Mouse (Mus musculus): ENCODE results near the gene Gpr176. TPM values are rescaled to one million over a fixed set of nuclear protein-coding genes. Genes with fewer than 3 reads are reported as not detected.

The Gpr176 gene
- polyA plus RNA-seq, 1 experiment from 2014 or later, result 0.39 TPM

DNA sequence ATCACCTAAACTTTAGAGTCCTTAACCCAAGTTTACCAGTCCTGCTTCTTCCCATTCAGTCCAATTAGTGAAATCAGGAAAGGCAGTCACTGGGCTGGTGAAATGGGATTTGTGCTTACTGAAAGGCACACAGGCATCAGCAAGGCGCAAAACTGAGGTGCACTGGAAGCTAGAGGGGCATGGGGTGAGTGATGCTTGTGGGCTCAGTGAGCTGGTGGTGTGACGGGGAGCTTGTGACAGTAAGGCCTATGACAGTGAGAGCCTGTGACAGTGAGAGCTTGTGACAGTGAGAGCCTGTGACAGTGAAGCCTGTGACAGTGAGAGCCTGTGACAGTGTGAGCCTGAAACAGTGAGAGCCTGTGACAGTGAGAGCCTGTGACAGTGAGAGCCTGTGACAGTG is 71.6 kb downstream of the Gpr176 start:
- TF ChIP-seq EP300 (optimal IDR thresholded peaks at IDR 0.05), result no peak
- no peak for TF ChIP-seq CTCF (IDR thresholded peaks at IDR 0.05; ENCODE audit: low read depth)
- Histone ChIP-seq H3K27me3 (ENCODE audit: control insufficient read depth, insufficient read depth, low read length) (no peaks in the 10 kb centered on the region), H3K9me3 (ENCODE audit: control insufficient read depth, low read length) (no peaks in the 10 kb centered on the region), H3K9ac (ENCODE audit: low read length) (no peak overlapping the region), H3K36me3 (ENCODE audit: control insufficient read depth, insufficient read depth, low read length) (no peaks in the 10 kb centered on the region), H3K4me1 (replicated peaks; ENCODE audit: control insufficient read depth, insufficient read depth) (no peaks in the 10 kb centered on the region), H3K4me3 (ENCODE audit: low read depth, low read length) (no peak overlapping the region), H3K27ac (replicated peaks) (no peak overlapping the region), H3K4me2 (replicated peaks; ENCODE audit: low read depth) (no peak overlapping the region)
- DNase-seq (ENCODE audit: low spot score), result no peak
- WGBS, result 85% methylated on average over 2 of the region's 2 CpGs
- no peak for ATAC-seq (ENCODE audit: low FRiP score, low TSS enrichment)

DNA sequence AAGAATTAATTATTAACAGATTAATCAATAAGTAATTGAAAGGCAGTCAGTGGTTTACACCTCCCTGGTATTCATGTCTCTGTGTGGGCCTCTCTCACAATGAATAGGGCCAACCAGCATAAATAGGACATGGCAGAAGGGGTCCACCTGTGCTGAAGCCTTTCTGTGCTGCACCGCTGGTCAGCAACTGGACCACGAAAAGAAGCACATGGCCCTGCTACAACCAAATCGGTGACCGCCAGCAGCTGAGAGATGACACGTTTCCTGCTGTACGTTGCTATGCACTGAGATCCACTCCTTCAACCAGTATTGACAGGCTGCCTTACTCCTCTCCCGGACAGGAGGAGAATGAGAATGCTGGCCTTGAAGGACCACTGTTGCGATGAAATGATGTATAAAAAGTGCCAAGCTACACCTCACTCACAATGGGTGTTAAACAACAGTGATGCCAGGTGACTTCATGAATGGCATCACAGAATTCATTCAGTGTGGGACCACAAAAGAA is 72.1 kb downstream of the Gpr176 start:
- DNase-seq (ENCODE audit: low spot score), result no peak
- TF ChIP-seq EP300 (optimal IDR thresholded peaks at IDR 0.05) (no peak), CTCF (IDR thresholded peaks at IDR 0.05; ENCODE audit: low read depth) (no peak)
- WGBS, result 85% methylated on average over 8 of the region's 8 CpGs

DNA sequence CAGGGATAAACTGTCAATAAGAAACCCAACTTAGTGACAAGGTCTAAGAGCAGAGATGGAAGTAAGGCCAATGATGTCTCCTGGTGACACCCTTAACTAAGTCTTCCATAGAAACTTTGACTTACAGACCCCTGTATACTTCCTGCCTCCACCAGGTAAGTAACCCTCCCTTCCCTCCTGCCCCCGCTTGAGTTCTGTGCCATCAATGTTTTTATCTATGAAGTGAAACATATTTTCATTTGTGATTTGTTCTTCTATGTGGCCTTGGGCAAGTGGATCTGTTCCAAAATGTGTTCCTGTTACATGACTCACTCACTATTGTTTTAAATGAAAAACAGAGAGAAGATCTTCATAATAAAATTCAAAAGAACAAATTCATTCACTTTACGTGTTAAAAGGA is 73.2 kb downstream of the Gpr176 start:
- Histone ChIP-seq H3K4me2 (replicated peaks; ENCODE audit: low read depth) (no peak overlapping the region), H3K27ac (replicated peaks) (no peak overlapping the region), H3K4me3 (ENCODE audit: low read depth, low read length) (no peak overlapping the region), H3K9me3 (ENCODE audit: control insufficient read depth, low read length) (no peaks in the 10 kb centered on the region), H3K36me3 (ENCODE audit: control insufficient read depth, insufficient read depth, low read length) (no peaks in the 10 kb centered on the region), H3K4me1 (replicated peaks; ENCODE audit: control insufficient read depth, insufficient read depth) (no peaks in the 10 kb centered on the region), H3K9ac (ENCODE audit: low read length) (no peak overlapping the region), H3K27me3 (ENCODE audit: control insufficient read depth, insufficient read depth, low read length) (no peaks in the 10 kb centered on the region)
- no peak for DNase-seq (ENCODE audit: low spot score)
- 70% methylated on average over 2 of the region's 2 CpGs for WGBS
- ATAC-seq (ENCODE audit: low FRiP score, low TSS enrichment), result no peak
- TF ChIP-seq CTCF (IDR thresholded peaks at IDR 0.05; ENCODE audit: low read depth), result no peak
- no peak for TF ChIP-seq EP300 (optimal IDR thresholded peaks at IDR 0.05)

More for the DNA sequence above, 72.1 kb downstream of the Gpr176 start:
- Histone ChIP-seq H3K4me3 (ENCODE audit: low read depth, low read length) (no peak overlapping the region), H3K4me2 (replicated peaks; ENCODE audit: low read depth) (no peak overlapping the region), H3K4me1 (replicated peaks; ENCODE audit: control insufficient read depth, insufficient read depth) (no peaks in the 10 kb centered on the region), H3K27ac (replicated peaks) (no peak overlapping the region), H3K36me3 (ENCODE audit: control insufficient read depth, insufficient read depth, low read length) (no peaks in the 10 kb centered on the region), H3K27me3 (ENCODE audit: control insufficient read depth, insufficient read depth, low read length) (no peaks in the 10 kb centered on the region), H3K9ac (ENCODE audit: low read length) (no peak overlapping the region), H3K9me3 (ENCODE audit: control insufficient read depth, low read length) (no peaks in the 10 kb centered on the region)
- no peak for ATAC-seq (ENCODE audit: low FRiP score, low TSS enrichment)

DNA sequence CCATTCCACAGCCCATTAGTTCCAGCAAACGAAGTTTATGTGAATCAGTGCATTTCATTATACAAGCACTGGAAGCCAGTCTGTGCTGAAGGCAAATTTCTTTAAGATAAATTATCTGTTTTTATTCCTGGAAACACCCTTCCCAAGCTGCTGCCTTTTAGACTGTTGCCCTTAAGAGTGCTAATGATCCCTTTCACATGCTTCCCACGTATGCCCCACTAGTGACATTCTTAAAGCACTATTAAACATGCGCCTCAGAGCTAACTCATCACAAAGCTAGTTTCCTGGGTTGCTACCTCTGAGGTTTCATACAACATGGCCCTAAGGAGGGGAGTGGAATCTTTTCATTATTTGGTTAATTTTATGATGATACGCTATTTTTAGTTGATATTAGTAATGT is 74.6 kb downstream of the Gpr176 start:
- H3K4me2 ChIP-seq (replicated peaks; ENCODE audit: low read depth), result no peak overlapping the region
- no peak overlapping the region for H3K27ac ChIP-seq (replicated peaks)
- 77% methylated on average over 4 of the region's 4 CpGs for WGBS
- no peaks in the 10 kb centered on the region for H3K9me3 ChIP-seq (ENCODE audit: control insufficient read depth, low read length)
- no peaks in the 10 kb centered on the region for H3K36me3 ChIP-seq (ENCODE audit: control insufficient read depth, insufficient read depth, low read length)
- H3K27me3 ChIP-seq (ENCODE audit: control insufficient read depth, insufficient read depth, low read length), result no peaks in the 10 kb centered on the region
- H3K9ac ChIP-seq (ENCODE audit: low read length), result no peak overlapping the region
- ATAC-seq (ENCODE audit: low FRiP score, low TSS enrichment) (no peak), DNase-seq (ENCODE audit: low spot score) (no peak)
- no peak overlapping the region for H3K4me3 ChIP-seq (ENCODE audit: low read depth, low read length)
- TF ChIP-seq CTCF (IDR thresholded peaks at IDR 0.05; ENCODE audit: low read depth) (no peak), EP300 (optimal IDR thresholded peaks at IDR 0.05) (no peak)
- no peaks in the 10 kb centered on the region for H3K4me1 ChIP-seq (replicated peaks; ENCODE audit: control insufficient read depth, insufficient read depth)

DNA sequence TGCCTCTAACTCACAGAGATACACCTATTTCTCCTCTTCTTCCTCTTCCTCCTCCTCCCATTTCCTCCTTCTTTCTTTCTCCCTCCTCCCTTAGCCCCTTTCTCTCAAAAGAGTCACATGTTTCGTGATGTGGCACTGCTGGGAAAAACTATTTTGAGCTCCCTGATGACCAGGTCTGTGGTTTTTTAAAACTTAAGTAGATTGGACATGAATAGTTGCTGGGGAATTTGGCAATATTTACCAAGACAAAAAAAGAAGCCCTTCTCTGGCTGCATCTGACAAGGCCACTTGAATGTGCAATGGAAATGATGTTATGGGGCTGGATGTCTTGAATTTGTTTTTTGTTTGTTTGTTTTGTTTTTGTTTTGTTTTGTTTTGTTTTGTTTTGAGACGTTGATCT is 75.3 kb downstream of the Gpr176 start:
- H3K9me3 ChIP-seq (ENCODE audit: control insufficient read depth, low read length), result no peaks in the 10 kb centered on the region
- TF ChIP-seq EP300 (optimal IDR thresholded peaks at IDR 0.05) (no peak), CTCF (IDR thresholded peaks at IDR 0.05; ENCODE audit: low read depth) (no peak)
- H3K27ac ChIP-seq (replicated peaks), result no peak overlapping the region
- H3K4me2 ChIP-seq (replicated peaks; ENCODE audit: low read depth), result no peak overlapping the region
- DNase-seq (ENCODE audit: low spot score) (no peak), ATAC-seq (ENCODE audit: low FRiP score, low TSS enrichment) (no peak)
- H3K9ac ChIP-seq (ENCODE audit: low read length), result no peak overlapping the region
- H3K36me3 ChIP-seq (ENCODE audit: control insufficient read depth, insufficient read depth, low read length), result no peaks in the 10 kb centered on the region
- WGBS, result 70% methylated on average over 2 of the region's 2 CpGs
- no peaks in the 10 kb centered on the region for H3K27me3 ChIP-seq (ENCODE audit: control insufficient read depth, insufficient read depth, low read length)
- H3K4me1 ChIP-seq (replicated peaks; ENCODE audit: control insufficient read depth, insufficient read depth), result no peaks in the 10 kb centered on the region
- H3K4me3 ChIP-seq (ENCODE audit: low read depth, low read length), result no peak overlapping the region

DNA sequence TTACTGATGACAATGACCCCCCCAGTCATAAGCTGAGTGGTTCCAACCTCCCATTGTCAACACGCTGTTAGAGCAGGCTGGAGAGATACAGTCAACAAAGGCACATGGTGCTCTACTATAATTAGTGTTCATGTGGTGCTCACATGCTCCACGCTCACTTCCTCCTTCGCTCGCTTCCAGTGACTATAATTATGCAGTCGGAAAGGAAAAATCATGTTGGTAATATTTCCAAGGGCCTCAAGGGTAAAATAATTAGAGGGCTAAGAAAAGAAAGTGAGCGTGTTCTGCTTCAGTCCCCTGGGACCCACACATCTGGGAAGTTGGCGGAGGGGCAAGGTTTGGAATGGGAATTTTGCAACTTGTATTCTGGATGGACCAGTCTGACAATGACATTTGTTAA is 77.7 kb downstream of the Gpr176 start:
- H3K4me1 ChIP-seq (replicated peaks; ENCODE audit: control insufficient read depth, insufficient read depth), result no peaks in the 10 kb centered on the region
- 67% methylated on average over 7 of the region's 7 CpGs for WGBS
- no peak for ATAC-seq (ENCODE audit: low FRiP score, low TSS enrichment)

More for the DNA sequence above, 77.7 kb downstream of the Gpr176 start:
- DNase-seq (ENCODE audit: low spot score), result no peak
- Histone ChIP-seq H3K9me3 (ENCODE audit: control insufficient read depth, low read length) (no peaks in the 10 kb centered on the region), H3K36me3 (ENCODE audit: control insufficient read depth, insufficient read depth, low read length) (no peaks in the 10 kb centered on the region), H3K27ac (replicated peaks) (no peak overlapping the region), H3K4me3 (ENCODE audit: low read depth, low read length) (no peak overlapping the region), H3K4me2 (replicated peaks; ENCODE audit: low read depth) (no peak overlapping the region), H3K9ac (ENCODE audit: low read length) (no peak overlapping the region), H3K27me3 (ENCODE audit: control insufficient read depth, insufficient read depth, low read length) (no peaks in the 10 kb centered on the region)
- TF ChIP-seq EP300 (optimal IDR thresholded peaks at IDR 0.05) (no peak), CTCF (IDR thresholded peaks at IDR 0.05; ENCODE audit: low read depth) (no peak)

Data from stomach, postnatal 0 days (tissue).